Mouse (Mus musculus): ENCODE measurements around the gene Afm.
A peak's percentile ranks its signal among the peaks of the same experiment; 100 is the strongest.

DNA sequence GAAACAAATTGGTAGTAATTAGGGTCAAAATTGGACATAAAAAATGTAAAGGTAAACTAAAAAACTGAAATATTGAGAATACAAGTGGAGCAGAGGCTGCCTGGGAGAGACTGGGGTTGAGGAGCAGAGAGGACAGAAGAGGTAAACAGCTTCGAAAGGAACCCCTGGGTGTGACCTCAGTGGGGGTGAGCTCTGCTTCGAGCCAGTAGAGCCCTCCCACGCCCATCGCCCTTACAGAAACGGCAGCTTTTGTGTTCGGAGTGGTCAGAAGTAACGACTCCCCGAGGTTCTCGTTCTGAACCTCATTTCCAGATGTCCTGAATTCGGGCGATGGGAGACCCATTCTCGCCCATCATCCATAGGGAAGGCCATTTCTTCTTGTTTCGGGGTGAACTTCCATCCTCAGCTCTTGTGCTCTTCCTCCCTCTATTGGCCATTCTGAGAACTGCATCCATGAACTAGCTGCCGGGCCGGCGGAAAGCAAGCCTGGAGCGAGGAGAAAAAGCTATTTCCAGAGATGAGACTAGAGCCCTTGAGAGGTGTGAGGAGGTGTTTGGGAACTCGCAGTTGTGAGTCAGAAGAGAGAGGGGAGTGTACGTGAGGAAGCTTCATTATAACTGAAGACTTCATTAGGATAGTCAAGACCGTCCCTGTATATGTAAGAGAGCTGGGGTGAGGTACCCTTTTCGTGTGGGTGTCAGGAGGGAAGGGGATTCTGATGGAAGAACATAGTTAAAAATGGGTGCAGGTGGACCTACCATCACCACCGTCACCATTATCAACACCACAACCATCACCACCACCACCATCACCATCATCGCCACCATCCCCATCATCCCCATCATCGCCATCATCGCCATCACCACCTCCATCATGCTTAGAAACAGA, 70.2 kb downstream of the Afm start:
- TF ChIP-seq CTCF (IDR thresholded peaks at IDR 0.05; ENCODE audit: extremely low read depth, insufficient read depth, low read length) (peak; percentile 91), POLR2A (IDR thresholded peaks at IDR 0.05; ENCODE audit: extremely low read depth, insufficient read depth, low read length) (no peak)
